Mouse (Mus musculus): ENCODE measurements at regions not wholly inside any gene's neighbourhood (a gene's known extent, or its start where the extent isn't known, plus 50 kb on each side); places are given as distances from the start of the nearest gene placed in this dataset.

DNA sequence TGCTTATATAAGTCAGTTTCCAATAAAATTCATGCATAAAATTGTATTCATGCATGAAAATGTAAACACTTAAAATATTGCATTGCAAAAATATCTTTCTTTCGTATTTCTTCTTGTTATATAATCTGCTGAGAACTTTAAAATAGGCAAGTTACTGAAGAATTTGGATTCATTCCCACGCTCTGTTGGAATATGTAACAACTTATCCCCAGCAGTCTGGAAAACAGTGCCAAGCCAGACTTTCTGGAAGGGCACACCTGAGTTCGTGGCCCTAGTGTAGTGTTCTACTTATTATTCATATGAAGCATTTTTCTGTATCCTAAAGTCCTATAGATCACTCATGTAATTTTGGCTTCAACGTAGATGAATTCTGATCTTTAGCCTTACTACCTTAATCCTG, 1025.6 kb downstream of the Tlr4 start:
- TF ChIP-seq ZNF384 (IDR thresholded peaks at IDR 0.05; ENCODE audit: low read depth, low read length), result no peak
- TF ChIP-seq MAFK (IDR thresholded peaks at IDR 0.05; ENCODE audit: insufficient read depth, low read depth, low read length), result no peak
- no peak for TF ChIP-seq HCFC1 (IDR thresholded peaks at IDR 0.05; ENCODE audit: borderline replicate concordance, insufficient read depth, low read length)
- TF ChIP-seq ZC3H11A (IDR thresholded peaks at IDR 0.05; ENCODE audit: borderline replicate concordance, low read depth, low read length), result no peak
- TF ChIP-seq CHD2 (IDR thresholded peaks at IDR 0.05; ENCODE audit: low read depth, low read length), result no peak

All from ES-E14 (cell line).